Mouse (Mus musculus): Measurements from ENCODE around the gene Kcne1.
A peak's percentile ranks its signal among the peaks of the same experiment; 100 is the strongest.

Kcne1 gene

DNA sequence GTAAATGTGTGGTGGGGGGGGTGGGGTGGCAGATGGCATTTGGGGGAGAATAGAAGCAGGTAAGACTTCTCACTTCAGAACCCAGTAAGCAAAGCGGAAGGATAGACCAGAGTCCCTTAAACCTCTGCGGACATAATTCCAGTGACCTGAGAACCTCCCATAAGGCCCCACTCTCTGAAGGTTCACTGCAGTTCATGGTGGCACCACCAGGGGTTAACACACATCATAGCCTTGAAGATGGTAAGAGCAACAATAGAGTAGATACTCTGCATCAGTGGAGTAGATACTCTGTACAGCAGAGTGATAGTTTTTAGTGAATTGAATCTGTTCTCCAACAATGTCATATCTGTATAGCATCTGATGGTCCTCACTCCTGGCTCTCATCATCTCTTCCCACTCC lies 53.7 kb downstream of the Kcne1 start:
- DNase-seq (ENCODE audit: low spot score), result peak; percentile 45

DNA sequence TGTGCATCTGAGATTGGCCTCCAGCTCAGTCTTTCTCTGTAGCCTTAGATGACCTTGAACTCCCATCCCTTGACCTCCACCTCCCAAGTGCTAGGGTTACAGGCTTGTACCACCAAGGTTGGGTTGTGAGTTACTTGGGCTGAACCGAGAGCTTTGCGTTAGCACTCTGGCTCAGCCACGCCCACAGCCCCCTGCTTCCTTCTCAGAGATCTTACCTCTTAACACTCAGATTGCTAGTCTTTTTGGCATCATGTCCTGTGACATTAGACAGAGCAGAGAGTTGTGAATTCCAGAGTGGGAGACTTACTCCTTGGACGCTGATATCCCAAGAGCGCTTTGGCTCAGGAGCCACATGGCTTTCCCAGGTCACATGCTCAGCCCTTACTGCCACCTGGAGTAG lies 56.8 kb downstream of the Kcne1 start:
- DNase-seq (ENCODE audit: low spot score), result no peak

DNA sequence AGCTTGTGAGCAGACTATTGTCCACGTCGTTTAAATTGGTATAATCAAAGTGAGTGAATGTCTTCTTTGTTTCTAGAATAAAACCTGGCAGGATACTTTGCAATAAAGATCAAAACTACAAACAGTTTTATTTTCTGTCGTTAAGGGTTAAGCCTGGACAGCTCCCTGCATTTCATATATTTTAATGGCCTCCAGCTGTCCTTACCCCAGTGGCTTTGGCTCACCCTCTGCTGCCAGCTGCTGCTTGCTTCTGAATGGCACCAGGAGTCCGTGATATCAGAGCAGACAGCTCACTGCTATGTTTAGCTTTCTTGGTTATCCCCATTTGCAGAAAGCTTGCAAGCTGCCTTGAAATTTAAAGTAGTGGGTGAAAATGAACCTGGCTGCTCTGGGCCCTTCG lies 57.3 kb downstream of the Kcne1 start:
- no peak for DNase-seq (ENCODE audit: low spot score)

DNA sequence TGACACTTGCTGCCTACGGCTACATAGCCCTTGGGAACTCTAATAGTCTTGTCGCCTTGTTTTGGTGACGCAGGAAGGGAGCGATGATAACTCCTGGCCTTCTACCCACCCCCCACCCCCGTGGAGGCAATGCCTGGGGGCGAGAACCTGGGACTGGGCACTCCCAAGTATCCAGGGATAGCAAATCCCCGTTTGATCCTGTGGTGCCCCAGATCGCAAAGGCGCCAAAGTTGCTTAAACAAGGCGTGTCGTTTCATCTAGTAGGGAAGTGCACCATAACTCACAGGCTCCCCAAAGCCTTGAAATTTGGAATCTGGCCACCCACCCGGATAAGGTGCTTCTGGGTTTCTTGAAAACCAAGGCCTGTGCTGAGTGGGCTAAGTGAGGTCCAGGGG lies 57.9 kb downstream of the Kcne1 start:
- DNase-seq (ENCODE audit: low spot score), result no peak

DNA sequence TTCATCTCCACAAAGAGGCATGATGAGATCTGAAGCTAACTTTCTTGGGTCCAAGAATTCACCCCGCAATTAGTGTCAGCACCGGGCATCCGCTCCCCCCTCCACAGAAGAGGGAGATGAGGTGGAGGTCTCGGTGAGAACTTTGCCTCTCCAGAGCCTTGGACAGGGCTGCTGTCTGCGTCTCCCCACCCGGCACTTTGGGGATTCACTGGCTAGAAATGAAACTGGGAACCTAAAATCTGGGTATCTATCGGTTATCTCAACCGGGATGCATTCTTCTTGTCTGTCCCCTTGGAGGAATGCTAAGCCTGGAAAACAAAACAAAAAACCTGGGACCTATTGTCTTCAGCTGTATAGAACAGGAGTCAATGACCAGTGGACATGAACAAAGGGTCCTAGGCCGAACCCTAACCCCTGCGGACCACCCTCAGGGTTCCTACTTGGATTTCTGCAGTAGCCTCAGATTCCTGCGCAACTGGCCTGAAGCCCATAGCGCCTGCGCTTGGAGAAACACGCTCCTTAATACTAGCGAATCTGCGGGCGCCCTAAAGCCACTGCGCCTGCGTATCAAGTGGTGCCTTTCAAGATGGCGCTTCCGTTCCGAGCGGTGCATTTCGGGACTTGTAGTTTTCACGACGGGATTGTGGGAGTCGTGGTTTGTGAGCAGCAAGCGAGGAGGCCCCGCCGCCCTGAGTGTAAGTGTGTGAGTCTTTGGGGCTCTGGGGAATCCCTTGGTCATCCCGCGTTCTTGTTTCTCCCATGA lies 58.4 kb downstream of the Kcne1 start, which contains the start of gene Smim11:
Smim11 (plus strand) TSS at position 638 of the 763 bp plus-strand sequence.
- peak; percentile 98 for DNase-seq (ENCODE audit: low spot score)
